Mouse (Mus musculus) midbrain, postnatal 0 days (tissue): ENCODE results near the gene Pik3ap1. TPM values are rescaled to one million over a fixed set of nuclear protein-coding genes. Genes with fewer than 3 reads are reported as not detected.

Source experiments
- ATAC-seq: fragments of 200-750 bp; cut with Nextera tagmentation; 2 replicates; pipeline ENCODE4 v1.8.0; 2017; ENCODE audit warnings: moderate number of reproducible peaks, mild to moderate bottlenecking, moderate TSS enrichment, moderate library complexity; ENCODE audit not compliant: low FRiP score
- DNase-seq: peaks from one replicate; pipeline ENCODE4 v3.0.0-alpha.2; 2015; ENCODE audit warnings: low spot score
- H3K27ac ChIP-seq: fragments of 300-500 bp; sonication (generic); 2 replicates; pipeline ENCODE4 v1.5.1; 2014; ENCODE audit warnings: low read depth, mild to moderate bottlenecking, low read length, mixed read lengths
- H3K27me3 ChIP-seq: fragments of 300-500 bp; sonication (generic); 2 replicates; pipeline ENCODE4 v1.6.1; 2014; ENCODE audit warnings: low read length, control low read depth, mixed read lengths; ENCODE audit not compliant: insufficient read depth
- H3K36me3 ChIP-seq: fragments of 300-500 bp; sonication (generic); 2 replicates; pipeline ENCODE4 v1.6.1; 2014; ENCODE audit warnings: low read length, control low read depth, mixed read lengths; ENCODE audit not compliant: insufficient read depth
- H3K4me1 ChIP-seq: fragments of 300-500 bp; sonication (generic); 2 replicates; pipeline ENCODE4 v1.6.1; 2014; ENCODE audit warnings: mild to moderate bottlenecking, control low read depth, antibody characterized with exemption, low read length, mixed read lengths; ENCODE audit not compliant: insufficient read depth
- H3K4me2 ChIP-seq: fragments of 300-500 bp; sonication (generic); 2 replicates; pipeline ENCODE4 v1.6.1; 2014; ENCODE audit warnings: low read depth, mild to moderate bottlenecking, low read length, mixed read lengths; ENCODE audit not compliant: poor library complexity, severe bottlenecking
- H3K4me3 ChIP-seq: fragments of 300-500 bp; sonication (generic); 2 replicates; pipeline ENCODE4 v1.5.1; 2014; ENCODE audit warnings: low read depth, mild to moderate bottlenecking, low read length, moderate library complexity
- H3K9ac ChIP-seq: fragments of 300-500 bp; sonication (generic); replicated peaks from 2 replicates; pipeline ENCODE4 v1.6.1; 2014; ENCODE audit warnings: mild to moderate bottlenecking, low read length, moderate library complexity, mixed read lengths; ENCODE audit not compliant: poor library complexity, severe bottlenecking
- H3K9me3 ChIP-seq: fragments of 300-500 bp; sonication (generic); 2 replicates; pipeline ENCODE4 v1.6.1; 2016; ENCODE audit warnings: low read length, control low read depth
- CTCF ChIP-seq: IDR thresholded peaks from 2 replicates; pipeline ENCODE4 v1.5.1; 2016; ENCODE audit warnings: antibody characterized with exemption, mild to moderate bottlenecking
- WGBS: fragments of 180-500 bp; shearing (Covaris S2); extraction: QIAGEN DNeasy Blood & Tissue Kit; methylation state at CpG from one replicate; pipeline ENCODE4 v1.1.7; 2014; 5-methylcytosine and 5-hydroxymethylcytosine counted together
- polyA plus RNA-seq: library from polyadenylated mRNA; unstranded; fragments of >200 nt; fragmentation: Nextera tagmentation; extraction: Ambion mirVana; gene quantifications from 2 replicates; pipeline ENCODE4 v1.2.1, GENCODE M21; 2015
- total RNA-seq: library from RNA; depleted of rRNA; stranded (reverse); fragments of >200 nt; gene quantifications from 2 replicates; pipeline ENCODE4 v1.2.3, GENCODE M21; 2014

Pik3ap1 gene
- total and polyA plus RNA-seq, 2 experiments from 2014 or later = 1.6 to 3.1 TPM

GRCm38 (mm10) chr19:41384406-41384851 is 473 bp downstream of the Pik3ap1 start:
- WGBS = 13% methylated on average over 12 of the region's 12 CpGs
- H3K27me3 ChIP-seq = peaks cover 15% of the 10 kb centered on the region
- H3K9ac ChIP-seq = no peak overlapping the region; the same call in 1 of the 2 replicates
- no peak overlapping the region for H3K27ac ChIP-seq
- ATAC-seq (no peak), DNase-seq (peak; percentile 30)
- no peaks in the 10 kb centered on the region for H3K9me3 ChIP-seq
- H3K4me2 ChIP-seq = peak overlapping the region; percentile 96
- peaks cover 8% of the 10 kb centered on the region; the same call in 1 of the 2 replicates for H3K4me1 ChIP-seq
- no peaks in the 10 kb centered on the region for H3K36me3 ChIP-seq
- peak overlapping the region; percentile 40 for H3K4me3 ChIP-seq
- TF ChIP-seq CTCF = peak; percentile 47

GRCm38 (mm10) chr19:41382391-41382978 is 2.4 kb downstream of the Pik3ap1 start:
- H3K27ac ChIP-seq = no peak overlapping the region
- no peak overlapping the region for H3K4me3 ChIP-seq
- no peak overlapping the region for H3K4me2 ChIP-seq
- H3K9ac ChIP-seq = no peak overlapping the region
- DNase-seq = no peak
- ATAC-seq = no peak
- H3K36me3 ChIP-seq = no peaks in the 10 kb centered on the region
- 77% methylated on average over 3 of the region's 3 CpGs for WGBS
- H3K27me3 ChIP-seq = peaks cover 15% of the 10 kb centered on the region
- no peak for TF ChIP-seq CTCF
- H3K9me3 ChIP-seq = no peaks in the 10 kb centered on the region
- H3K4me1 ChIP-seq = peaks cover 8% of the 10 kb centered on the region; the same call in 1 of the 2 replicates

DNA sequence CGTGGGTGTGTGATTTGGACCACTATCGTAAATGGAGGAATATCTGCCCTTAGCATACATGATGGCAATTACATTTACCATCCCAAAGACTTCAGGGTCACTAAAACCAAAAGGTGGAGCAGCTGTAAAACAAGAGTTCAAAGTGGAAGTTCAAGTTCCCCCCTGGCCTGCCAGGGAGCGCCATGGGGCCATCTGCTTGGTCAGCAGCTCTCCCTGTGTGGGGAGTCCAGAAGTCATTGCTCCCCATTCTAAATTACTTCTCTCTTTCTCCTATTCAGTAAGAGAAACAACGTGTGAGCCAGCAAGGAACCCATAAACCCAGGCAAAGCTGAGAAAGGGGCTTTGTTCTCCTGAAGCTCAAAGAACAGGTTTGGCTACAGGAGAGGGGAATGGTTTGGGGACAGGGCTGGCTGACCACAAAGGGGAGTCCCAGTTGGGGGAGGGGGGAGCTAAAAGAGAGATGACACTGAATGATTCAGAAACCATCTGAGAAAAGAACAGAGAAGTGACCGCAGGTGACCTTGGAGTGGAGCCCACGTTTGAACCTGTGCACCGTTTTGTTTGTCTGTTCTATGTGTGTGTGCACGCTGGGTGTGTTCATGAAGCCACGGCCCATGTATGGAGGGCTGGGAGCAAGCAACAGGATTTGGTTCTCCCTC is 3.2 kb downstream of the Pik3ap1 start:
- peaks cover 15% of the 10 kb centered on the region for H3K27me3 ChIP-seq
- ATAC-seq (no peak), DNase-seq (no peak)
- H3K9ac ChIP-seq = no peak overlapping the region
- TF ChIP-seq CTCF = no peak
- no peak overlapping the region for H3K27ac ChIP-seq
- no peak overlapping the region for H3K4me3 ChIP-seq
- no peak overlapping the region for H3K4me2 ChIP-seq
- H3K4me1 ChIP-seq = peaks cover 8% of the 10 kb centered on the region; the same call in 1 of the 2 replicates
- 79% methylated on average over 9 of the region's 9 CpGs for WGBS
- H3K9me3 ChIP-seq = no peaks in the 10 kb centered on the region
- no peaks in the 10 kb centered on the region for H3K36me3 ChIP-seq

DNA sequence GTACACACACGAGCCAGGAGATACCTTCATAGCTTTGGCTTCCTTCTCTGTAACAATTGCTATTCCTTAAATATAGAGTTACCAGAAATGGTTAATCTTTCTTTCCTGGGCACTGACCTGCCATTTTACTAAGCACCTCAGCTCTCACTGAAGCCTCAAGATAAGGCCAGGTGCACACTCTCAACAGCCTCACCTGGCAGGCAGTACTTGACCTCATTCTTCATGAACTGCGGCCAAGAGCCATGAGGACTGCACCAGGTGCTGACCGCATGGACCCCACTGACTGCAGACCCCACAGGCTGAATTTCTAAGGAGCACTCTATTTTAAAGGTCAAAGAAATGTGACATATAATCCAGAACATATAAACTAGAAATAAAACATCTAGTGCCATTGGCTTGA is 5.7 kb downstream of the Pik3ap1 start:
- DNase-seq (no peak), ATAC-seq (no peak)
- no peak for TF ChIP-seq CTCF
- peaks cover 3% of the 10 kb centered on the region; the same call in 1 of the 2 replicates for H3K27me3 ChIP-seq
- H3K4me2 ChIP-seq = no peak overlapping the region
- no peaks in the 10 kb centered on the region for H3K36me3 ChIP-seq
- no peak overlapping the region for H3K9ac ChIP-seq
- no peaks in the 10 kb centered on the region for H3K9me3 ChIP-seq
- H3K27ac ChIP-seq = no peak overlapping the region
- no peaks in the 10 kb centered on the region for H3K4me1 ChIP-seq
- 89% methylated on average over 3 of the region's 3 CpGs for WGBS
- H3K4me3 ChIP-seq = no peak overlapping the region

DNA sequence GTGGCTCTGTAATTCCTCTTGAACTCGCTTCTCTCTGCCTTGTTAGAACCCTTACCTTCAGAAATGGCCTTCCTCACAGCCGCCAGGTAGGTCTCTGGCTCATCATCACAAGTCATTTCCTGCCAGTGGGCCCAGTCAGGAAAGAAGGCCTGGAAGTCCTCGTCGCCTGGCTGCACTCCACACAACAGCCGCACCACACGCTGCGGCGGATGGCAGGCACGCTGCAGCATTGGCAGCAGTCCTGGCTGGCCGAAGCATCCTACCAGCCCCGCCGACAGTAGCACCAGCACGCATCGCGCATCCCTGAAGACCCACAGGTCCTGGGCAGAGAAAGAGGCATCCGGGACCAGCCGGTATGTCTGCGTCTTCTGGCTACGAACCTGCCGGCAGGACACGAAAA is 9.1 kb downstream of the Pik3ap1 start:
- Histone ChIP-seq H3K9me3 (no peaks in the 10 kb centered on the region), H3K27ac (no peak overlapping the region), H3K4me2 (no peak overlapping the region), H3K36me3 (no peaks in the 10 kb centered on the region), H3K4me3 (no peak overlapping the region), H3K9ac (no peak overlapping the region), H3K27me3 (no peaks in the 10 kb centered on the region), H3K4me1 (no peaks in the 10 kb centered on the region)
- ATAC-seq = no peak
- 81% methylated on average over 21 of the region's 21 CpGs for WGBS
- no peak for TF ChIP-seq CTCF
- DNase-seq = peak; percentile 17

GRCm38 (mm10) chr19:41375096-41375495 is 9.8 kb downstream of the Pik3ap1 start:
- no peaks in the 10 kb centered on the region for H3K36me3 ChIP-seq
- H3K9ac ChIP-seq = no peak overlapping the region
- H3K4me2 ChIP-seq = no peak overlapping the region
- no peaks in the 10 kb centered on the region for H3K9me3 ChIP-seq
- H3K27ac ChIP-seq = no peak overlapping the region
- ATAC-seq (no peak), DNase-seq (no peak)
- H3K4me3 ChIP-seq = no peak overlapping the region
- H3K4me1 ChIP-seq = no peaks in the 10 kb centered on the region
- H3K27me3 ChIP-seq = no peaks in the 10 kb centered on the region
- 95% methylated on average over 1 of the region's 1 CpGs for WGBS
- no peak for TF ChIP-seq CTCF
